Mouse (Mus musculus): Measurements from ENCODE around the gene Wdr59.

DNA sequence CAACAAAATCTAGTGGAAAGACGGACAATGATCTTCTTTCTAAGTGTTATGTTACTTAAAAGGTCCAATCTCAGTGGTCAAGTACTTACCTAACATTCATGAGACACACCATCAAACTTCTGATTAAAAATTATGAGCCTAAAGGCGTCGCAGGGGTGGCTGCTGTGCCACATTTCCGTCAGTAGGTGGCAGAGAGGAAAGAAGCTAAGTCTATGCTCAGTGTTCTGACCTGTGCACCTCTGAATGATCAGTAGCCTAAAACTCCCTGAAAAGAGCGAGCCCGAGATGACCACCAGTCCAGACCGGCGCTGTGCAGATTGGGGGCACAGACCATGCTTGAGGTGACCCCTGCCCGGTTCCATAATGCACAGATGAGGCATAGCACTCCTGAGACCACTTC lies 103.3 kb downstream of the Wdr59 start:
- TF ChIP-seq CTCF (IDR thresholded peaks at IDR 0.05; ENCODE audit: insufficient read depth, low read length) (peak; percentile 81), POLR2A (IDR thresholded peaks at IDR 0.05; ENCODE audit: borderline replicate concordance, extremely low read depth, low read depth, low read length) (no peak)
